21 mouse cellular contexts compared by ENCODE assay signal in genomic region chr2:77175411-77175810, GRCm38 (mm10). TPM values are rescaled to one million over a fixed set of nuclear protein-coding genes. Genes with fewer than 3 reads are reported as not detected.
"Had no signal": no experiment of that assay in that cellular context is flagged by ENCODE, and none has a peak within 500 bp of the region (broad histone marks: within the 10 kb centered on the region; RNA-seq: fewer than 3 reads in every experiment).

No protein-coding gene starts in this region.

- H3K36me3 ChIP-seq: limb, embryonic 12.5 days; limb, embryonic 15.5 days; neural tube, embryonic 13.5 days; stomach, embryonic 15.5 days had no signal

- ATAC-seq: lung, postnatal 0 days; midbrain, embryonic 16.5 days had no signal

- DNase-seq: kidney, adult 8-10 months; kidney, postnatal 10 days; kidney, postnatal 36 days; left cerebral cortex, postnatal 4 days; liver, postnatal 0 days; lung, embryonic 14.5 days; retina, postnatal 1 day; right cerebral cortex, postnatal 25 days; spleen, adult 18-20 months; thymus, postnatal 25 days had no signal

- H3K27me3 ChIP-seq: kidney, embryonic 15.5 days; limb, embryonic 15.5 days; neural tube, embryonic 13.5 days; stomach, embryonic 15.5 days had no signal

- H3K9me3 ChIP-seq: kidney, embryonic 15.5 days; limb, embryonic 12.5 days; limb, embryonic 15.5 days; neural tube, embryonic 13.5 days; stomach, embryonic 15.5 days had no signal

- H3K4me3 ChIP-seq: kidney, embryonic 15.5 days; limb, embryonic 12.5 days; limb, embryonic 15.5 days; myocyte; neural tube, embryonic 13.5 days; stomach, embryonic 15.5 days had no signal

- H3K4me2 ChIP-seq: kidney, embryonic 15.5 days; limb, embryonic 12.5 days; limb, embryonic 15.5 days; neural tube, embryonic 13.5 days; stomach, embryonic 15.5 days had no signal

- H3K27ac ChIP-seq: kidney, embryonic 15.5 days; limb, embryonic 12.5 days; macrophage; neural tube, embryonic 13.5 days had no signal

- H3K9ac ChIP-seq: kidney, embryonic 15.5 days; limb, embryonic 12.5 days; limb, embryonic 15.5 days; lung, embryonic 14.5 days; neural tube, embryonic 13.5 days; stomach, embryonic 15.5 days had no signal

RNA-seq across cellular contexts. Expression of gene Ccdc141, which starts 5.0 kb away (rescaled TPM):
- total RNA-seq: monocyte, adult 5-6 weeks; neutrophil, adult 5-6 weeks had no signal
